Mouse (Mus musculus) lung, embryonic 14.5 days (tissue): ENCODE results near the gene Mei1. TPM values are rescaled to one million over a fixed set of nuclear protein-coding genes. Genes with fewer than 3 reads are reported as not detected.

Source experiments
- ATAC-seq: fragments of 200-750 bp; cut with Nextera tagmentation; 2 replicates; pipeline ENCODE4 v1.8.0; 2017; ENCODE audit warnings: mild to moderate bottlenecking, moderate TSS enrichment, moderate library complexity; ENCODE audit not compliant: insufficient read depth
- DNase-seq: peaks from one replicate; pipeline ENCODE4 v3.0.0-alpha.2; 2015
- H3K27ac ChIP-seq: fragments of 300-500 bp; sonication (generic); 2 replicates; pipeline ENCODE4 v1.5.1; 2014; ENCODE audit warnings: low read depth, mild to moderate bottlenecking, moderate library complexity
- H3K27me3 ChIP-seq: fragments of 300-500 bp; sonication (generic); 2 replicates; pipeline ENCODE4 v1.6.1; 2014; ENCODE audit warnings: low read length, control low read depth; ENCODE audit not compliant: insufficient read depth
- H3K36me3 ChIP-seq: fragments of 300-500 bp; sonication (generic); 2 replicates; pipeline ENCODE4 v1.6.1; 2014; ENCODE audit warnings: control low read depth; ENCODE audit not compliant: insufficient read depth
- H3K4me1 ChIP-seq: fragments of 300-500 bp; sonication (generic); 2 replicates; pipeline ENCODE4 v1.6.1; 2014; ENCODE audit warnings: antibody characterized with exemption, control low read depth; ENCODE audit not compliant: insufficient read depth
- H3K4me2 ChIP-seq: fragments of 300-500 bp; sonication (generic); 2 replicates; pipeline ENCODE4 v1.6.1; 2014; ENCODE audit warnings: mild to moderate bottlenecking
- H3K4me3 ChIP-seq: fragments of 300-500 bp; sonication (generic); 2 replicates; pipeline ENCODE4 v1.5.1; 2014; ENCODE audit warnings: low read depth, low read length
- H3K9ac ChIP-seq: fragments of 300-500 bp; sonication (generic); 2 replicates; pipeline ENCODE4 v1.6.1; 2014
- H3K9me3 ChIP-seq: fragments of 300-500 bp; sonication (generic); 2 replicates; pipeline ENCODE4 v1.6.1; 2016; ENCODE audit warnings: low read depth, low read length, control low read depth
- CTCF ChIP-seq: IDR thresholded peaks from 2 replicates; pipeline ENCODE4 v1.5.1; 2016; ENCODE audit warnings: antibody characterized with exemption, low read depth
- WGBS: fragments of 180-500 bp; shearing (Covaris S2); extraction: QIAGEN DNeasy Blood & Tissue Kit; methylation state at CpG from one replicate; pipeline ENCODE4 v1.1.7; 2014; 5-methylcytosine and 5-hydroxymethylcytosine counted together
- polyA plus RNA-seq: library from polyadenylated mRNA; unstranded; fragments of >200 nt; fragmentation: Nextera tagmentation; extraction: Ambion mirVana; gene quantifications from 2 replicates; pipeline ENCODE4 v1.2.1, GENCODE M21; 2014

The Mei1 gene
- polyA plus RNA-seq, result not detected in 2 replicates

DNA sequence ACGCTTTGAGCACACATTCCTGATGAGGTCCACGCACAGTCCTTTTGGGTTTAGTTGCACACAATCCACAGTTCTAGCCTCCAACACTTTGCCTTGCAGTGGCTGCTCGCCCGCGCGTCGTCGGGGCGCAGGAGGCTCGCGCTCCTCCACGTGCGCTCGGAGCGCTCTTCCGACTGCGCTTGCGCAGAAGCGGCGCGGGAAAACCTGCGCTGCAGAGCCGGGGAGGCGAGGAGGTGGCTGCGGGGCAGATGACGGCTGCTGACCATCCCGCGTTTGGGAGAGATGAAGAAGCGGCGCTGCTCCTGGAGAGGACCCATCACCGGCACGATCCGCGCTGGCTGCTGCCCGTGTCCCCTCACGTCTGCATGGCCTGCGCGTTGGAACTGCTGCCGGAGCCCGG lies at the start of gene Mei1:
TSS of gene Mei1 (plus strand) at position 99 of the 400 bp plus-strand sequence.
- DNase-seq, result peak; percentile 29

DNA sequence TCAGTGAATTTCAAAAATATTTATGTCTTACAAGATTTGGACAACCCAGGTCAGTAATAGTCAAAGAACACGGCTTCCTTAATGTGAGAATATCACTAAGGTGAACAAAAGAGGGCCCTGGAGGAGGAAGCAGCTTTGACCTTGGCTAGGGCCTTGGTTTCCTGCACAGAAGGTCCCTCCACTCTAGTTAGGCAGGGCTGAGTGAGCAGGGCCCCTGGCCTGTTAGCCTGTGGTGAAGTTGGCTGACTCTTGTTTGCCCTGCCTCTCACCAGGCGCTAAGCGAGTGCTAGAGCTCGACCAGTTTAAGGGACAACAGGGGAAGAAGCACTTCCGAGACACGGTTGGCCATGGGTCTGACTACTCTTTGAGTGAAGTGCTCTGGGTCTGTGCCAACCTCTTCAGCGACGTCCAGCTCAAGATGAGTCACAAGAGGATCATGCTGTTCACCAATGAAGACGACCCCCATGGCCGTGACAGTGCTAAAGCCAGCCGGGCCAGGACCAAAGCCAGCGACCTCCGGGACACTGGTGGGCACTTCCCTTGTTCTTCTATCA lies 47.2 kb upstream of the Mei1 start:
- no peak for TF ChIP-seq CTCF
- Histone ChIP-seq H3K27me3 (no peaks in the 10 kb centered on the region), H3K4me2 (no peak overlapping the region), H3K4me1 (0 out of 2 replicates have a peak, but pooled peaks cover 1% of the 10 kb centered on the region), H3K36me3 (peaks cover 77% of the 10 kb centered on the region), H3K27ac (no peak overlapping the region), H3K4me3 (no peak overlapping the region), H3K9ac (no peak overlapping the region), H3K9me3 (no peaks in the 10 kb centered on the region)
- ATAC-seq, result no peak
- 82% methylated on average over 13 of the region's 13 CpGs for WGBS
- DNase-seq, result no peak

More for the DNA sequence above, at the start of gene Mei1:
- peak within 1 kb of the TSS; percentile 10; the same call in 1 of the 2 replicates for H3K4me3 ChIP-seq
- no peak within 1 kb of the TSS for H3K9ac ChIP-seq
- no peak for TF ChIP-seq CTCF
- WGBS, result 16% methylated on average over 40 of the region's 40 CpGs
- H3K4me2 ChIP-seq, result peak within 1 kb of the TSS; percentile 44
- no peaks in the 10 kb centered on the region for H3K9me3 ChIP-seq
- H3K27me3 ChIP-seq, result peaks cover 39% of the 10 kb centered on the region
- no peaks in the 10 kb centered on the region for H3K4me1 ChIP-seq
- no peak within 1 kb of the TSS for H3K27ac ChIP-seq
- no peaks in the 10 kb centered on the region for H3K36me3 ChIP-seq
- ATAC-seq, result no peak

GRCm38 (mm10) chr15:82023965-82024635 lies 45.7 kb upstream of the Mei1 start:
- ATAC-seq, result no peak
- no peak for TF ChIP-seq CTCF
- Histone ChIP-seq H3K4me3 (no peak overlapping the region), H3K36me3 (peaks cover 85% of the 10 kb centered on the region), H3K27ac (no peak overlapping the region), H3K9ac (no peak overlapping the region), H3K4me1 (no peaks in the 10 kb centered on the region), H3K9me3 (no peaks in the 10 kb centered on the region), H3K4me2 (no peak overlapping the region), H3K27me3 (no peaks in the 10 kb centered on the region)
- 77% methylated on average over 6 of the region's 6 CpGs for WGBS
- no peak for DNase-seq

GRCm38 (mm10) chr15:82027276-82027675 lies 42.5 kb upstream of the Mei1 start:
- H3K4me1 ChIP-seq, result no peaks in the 10 kb centered on the region
- WGBS, result 83% methylated on average over 7 of the region's 7 CpGs
- H3K4me3 ChIP-seq, result no peak overlapping the region
- DNase-seq, result no peak
- TF ChIP-seq CTCF, result no peak
- no peak overlapping the region for H3K4me2 ChIP-seq
- peaks cover 95% of the 10 kb centered on the region for H3K36me3 ChIP-seq
- H3K9ac ChIP-seq, result no peak overlapping the region
- H3K9me3 ChIP-seq, result no peaks in the 10 kb centered on the region
- no peak for ATAC-seq
- no peak overlapping the region for H3K27ac ChIP-seq
- no peaks in the 10 kb centered on the region for H3K27me3 ChIP-seq

GRCm38 (mm10) chr15:82027726-82028125 lies 42.1 kb upstream of the Mei1 start:
- DNase-seq, result no peak
- no peaks in the 10 kb centered on the region for H3K9me3 ChIP-seq
- no peak overlapping the region for H3K9ac ChIP-seq
- H3K36me3 ChIP-seq, result peaks cover 93% of the 10 kb centered on the region
- no peak overlapping the region for H3K4me3 ChIP-seq
- no peak overlapping the region for H3K27ac ChIP-seq
- no peaks in the 10 kb centered on the region for H3K4me1 ChIP-seq
- no peak for TF ChIP-seq CTCF
- H3K4me2 ChIP-seq, result no peak overlapping the region
- ATAC-seq, result no peak
- WGBS, result 78% methylated on average over 7 of the region's 7 CpGs
- H3K27me3 ChIP-seq, result no peaks in the 10 kb centered on the region

DNA sequence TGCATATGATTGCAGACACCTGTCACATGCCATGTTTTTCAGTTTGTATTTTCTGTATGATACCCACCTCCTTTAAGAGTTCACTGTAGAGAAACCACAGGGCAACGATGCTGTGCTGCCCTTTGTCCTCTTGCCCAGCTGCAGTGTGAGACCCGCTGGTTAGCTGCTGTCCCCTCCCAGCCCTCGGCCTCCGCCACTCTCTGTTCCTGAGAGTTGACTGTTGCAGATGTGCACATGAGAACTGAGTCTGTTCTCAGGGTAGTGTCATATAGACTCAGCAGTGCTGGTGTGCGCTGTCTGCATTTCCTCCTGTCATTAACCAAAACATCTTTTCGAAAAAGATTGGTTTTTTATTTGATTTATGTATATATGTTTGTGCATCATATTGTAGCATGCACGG lies 37.4 kb upstream of the Mei1 start:
- no peak overlapping the region for H3K27ac ChIP-seq
- H3K36me3 ChIP-seq, result peaks cover 80% of the 10 kb centered on the region
- no peaks in the 10 kb centered on the region for H3K9me3 ChIP-seq
- DNase-seq (no peak), ATAC-seq (no peak)
- H3K4me1 ChIP-seq, result no peaks in the 10 kb centered on the region
- H3K9ac ChIP-seq, result no peak overlapping the region
- H3K27me3 ChIP-seq, result no peaks in the 10 kb centered on the region
- no peak overlapping the region for H3K4me2 ChIP-seq
- no peak overlapping the region for H3K4me3 ChIP-seq
- no peak for TF ChIP-seq CTCF
- 84% methylated on average over 7 of the region's 7 CpGs for WGBS

- Histone ChIP-seq H3K4me3 (no peak within 1 kb of the TSS), H3K4me2 (no peak within 1 kb of the TSS), H3K4me1 (no peaks in the 10 kb centered on the region), H3K9ac (no peak within 1 kb of the TSS), H3K9me3 (no peaks in the 10 kb centered on the region), H3K27ac (no peak within 1 kb of the TSS), H3K27me3 (no peaks in the 10 kb centered on the region), H3K36me3 (peaks cover 79% of the 10 kb centered on the region)
- WGBS, result 86% methylated on average over 4 of the region's 4 CpGs
- no peak for ATAC-seq
- TF ChIP-seq CTCF, result no peak
- no peak for DNase-seq
These were observed 36.0 kb upstream of the Mei1 start, which contains the start of gene Desi1 for GRCm38 (mm10) chr15:82033762-82034161. Gene Desi1, minus strand, starts transcription at chr15:82033862.
